Mouse (Mus musculus): ENCODE measurements around the gene Tceal7. TPM values are rescaled to one million over a fixed set of nuclear protein-coding genes. Genes with fewer than 3 reads are reported as not detected.
A peak's percentile ranks its signal among the peaks of the same experiment; 100 is the strongest.
"Not testable (repeated sequence)": the region's sequence is repeated elsewhere in the genome, so short reads cannot be mapped to it uniquely, and the experiment has no call there.

Tceal7 gene
- 0.31 and 0.49 TPM in 2 replicates for polyA plus RNA-seq (2014; fragmentation: Nextera tagmentation; extraction: Ambion mirVana)

DNA sequence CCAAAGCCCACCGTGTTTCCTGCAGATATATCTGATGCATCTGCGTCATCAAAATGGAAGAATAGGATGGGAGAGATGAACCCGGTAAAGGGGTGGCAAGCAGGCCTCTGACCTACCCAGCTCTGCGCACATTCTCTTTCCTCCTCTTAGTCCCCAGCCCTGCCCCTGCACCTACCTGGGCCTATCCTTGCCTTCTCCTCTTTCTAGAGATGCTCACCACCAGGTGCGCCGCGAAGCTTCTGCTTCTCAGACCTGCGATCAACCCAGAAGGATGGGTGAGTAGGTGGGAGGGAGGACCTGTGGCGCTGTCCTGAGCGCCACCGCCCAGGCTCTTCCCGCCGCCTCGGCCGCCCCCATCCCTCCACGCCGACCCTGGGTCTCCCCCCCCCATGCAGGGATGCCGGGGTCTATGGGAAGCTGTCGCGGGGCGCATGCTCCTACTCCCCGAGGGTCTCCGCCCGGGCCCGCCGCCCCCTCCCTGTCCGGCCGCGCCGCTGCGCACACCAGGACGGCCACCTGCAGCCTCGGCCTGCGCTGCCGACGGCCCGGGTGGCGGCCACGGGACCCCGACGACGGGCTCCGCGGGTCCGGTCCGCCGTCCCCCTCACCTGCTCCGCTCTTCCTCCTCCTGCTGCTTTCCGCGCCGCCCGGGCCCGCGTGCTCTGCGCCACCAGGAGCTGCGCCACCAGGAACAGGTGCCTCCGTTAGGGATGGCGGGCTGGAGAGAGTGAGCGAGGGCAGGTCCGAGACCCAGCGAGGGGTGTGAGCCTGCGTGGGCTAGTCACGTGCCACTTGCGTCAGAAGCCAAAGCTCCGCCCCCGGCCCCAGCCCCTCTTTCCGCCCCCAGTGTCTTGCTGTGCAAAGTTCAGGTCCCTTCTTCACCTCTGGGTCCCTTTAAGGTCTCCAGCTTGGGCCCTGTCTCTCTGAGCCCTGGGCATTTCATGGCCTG, at the start of gene Tceal7, which contains the start of gene Bex1:
Tceal7 (plus strand) TSS at position 51 of the 949 bp plus-strand sequence.
Bex1 (minus strand) TSS at position 785 of the 949 bp plus-strand sequence.
- peak within 1 kb of the TSS; percentile 37 for H3K4me2 ChIP-seq (ENCODE audit: low read length)
- peak; percentile 92 for ATAC-seq (replicated peaks; ENCODE audit: low FRiP score, low TSS enrichment, low read depth)
- peak within 1 kb of the TSS; percentile 27 for H3K4me3 ChIP-seq (ENCODE audit: low read depth, low read length)
- H3K27ac ChIP-seq (ENCODE audit: low read depth); DNase-seq (ENCODE audit: low spot score); H3K36me3 ChIP-seq (ENCODE audit: control insufficient read depth, insufficient read depth, low read length); H3K9ac ChIP-seq (ENCODE audit: low read length); H3K27me3 ChIP-seq (replicated peaks; ENCODE audit: control insufficient read depth, insufficient read depth, low read length); H3K4me1 ChIP-seq (replicated peaks; ENCODE audit: control insufficient read depth, insufficient read depth, low read length); H3K9me3 ChIP-seq (ENCODE audit: control insufficient read depth, low read length): not testable (repeated sequence)
- WGBS: 25% methylated on average over 15 of the region's 67 CpGs

GRCm38 (mm10) chrX:136170625-136171024, 44.0 kb upstream of the Tceal7 start:
- H3K27me3 ChIP-seq (replicated peaks; ENCODE audit: control insufficient read depth, insufficient read depth, low read length): no peaks in the 10 kb centered on the region
- DNase-seq (ENCODE audit: low spot score): no peak
- H3K9ac ChIP-seq (ENCODE audit: low read length): peak overlapping the region; percentile 25; the same call in 1 of the 2 replicates
- H3K4me2 ChIP-seq (ENCODE audit: low read length): peak overlapping the region; percentile 55
- ATAC-seq (replicated peaks; ENCODE audit: low FRiP score, low TSS enrichment, low read depth): no peak
- WGBS: 29% methylated on average over 10 of the region's 10 CpGs
- no peak overlapping the region for H3K27ac ChIP-seq (ENCODE audit: low read depth)
- peak overlapping the region; percentile 63 for H3K4me3 ChIP-seq (ENCODE audit: low read depth, low read length)
- no peaks in the 10 kb centered on the region for H3K4me1 ChIP-seq (replicated peaks; ENCODE audit: control insufficient read depth, insufficient read depth, low read length)
- H3K36me3 ChIP-seq (ENCODE audit: control insufficient read depth, insufficient read depth, low read length): no peaks in the 10 kb centered on the region
- H3K9me3 ChIP-seq (ENCODE audit: control insufficient read depth, low read length): no peaks in the 10 kb centered on the region

DNA sequence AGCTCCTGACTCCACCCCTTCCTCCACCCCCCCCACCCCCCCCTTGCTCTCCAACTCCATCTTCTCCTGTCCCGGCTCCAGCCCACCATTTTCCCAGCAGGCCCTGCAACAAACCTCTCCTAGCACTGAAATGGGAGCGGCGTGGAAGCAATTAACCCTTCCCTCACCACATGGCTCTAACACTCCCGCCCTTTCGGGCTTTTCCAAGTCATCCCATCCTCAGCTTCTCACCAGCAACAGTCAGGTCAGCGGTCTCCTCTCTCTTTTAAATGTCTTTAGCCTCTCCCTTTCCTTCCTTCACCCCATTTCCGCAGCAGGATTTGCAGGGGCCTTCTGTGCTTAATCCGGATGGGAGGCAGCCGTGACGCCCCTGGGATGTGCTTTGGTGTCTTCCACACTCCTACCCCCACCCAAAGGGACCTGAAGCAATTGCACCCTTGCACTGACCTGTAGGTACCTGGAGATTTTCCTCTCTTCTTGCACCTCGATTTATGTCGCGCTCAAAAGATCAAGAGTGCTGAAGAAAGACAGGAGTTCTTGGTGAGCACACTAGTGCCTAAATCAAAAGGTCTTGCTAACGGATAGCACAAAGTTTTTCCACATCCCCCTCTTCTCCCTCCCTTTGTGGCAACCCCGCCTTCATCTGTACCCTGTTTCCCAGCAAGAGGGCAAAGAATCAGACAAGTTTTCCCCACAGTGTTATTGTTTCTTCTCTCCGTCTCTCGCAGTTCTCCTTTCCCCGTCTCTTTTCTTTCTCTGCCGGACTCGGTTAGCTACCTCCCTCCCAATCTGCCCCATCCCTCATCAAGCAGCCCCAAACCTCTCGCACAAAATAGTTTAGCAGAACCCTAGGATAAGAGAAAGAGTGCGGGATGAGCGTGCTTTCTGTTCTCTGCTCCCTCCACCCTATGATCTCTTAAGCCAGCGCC, 43.1 kb upstream of the Tceal7 start:
- peak; percentile 77 for DNase-seq (ENCODE audit: low spot score)
- H3K9me3 ChIP-seq (ENCODE audit: control insufficient read depth, low read length): no peaks in the 10 kb centered on the region
- H3K9ac ChIP-seq (ENCODE audit: low read length): peak overlapping the region; percentile 73
- H3K27me3 ChIP-seq (replicated peaks; ENCODE audit: control insufficient read depth, insufficient read depth, low read length): no peaks in the 10 kb centered on the region
- peak overlapping the region; percentile 91 for H3K27ac ChIP-seq (ENCODE audit: low read depth)
- H3K36me3 ChIP-seq (ENCODE audit: control insufficient read depth, insufficient read depth, low read length): no peaks in the 10 kb centered on the region
- ATAC-seq (replicated peaks; ENCODE audit: low FRiP score, low TSS enrichment, low read depth): peak; percentile 70
- H3K4me2 ChIP-seq (ENCODE audit: low read length): peak overlapping the region; percentile 55
- WGBS: 15% methylated on average over 24 of the region's 24 CpGs
- H3K4me3 ChIP-seq (ENCODE audit: low read depth, low read length): peak overlapping the region; percentile 63
- H3K4me1 ChIP-seq (replicated peaks; ENCODE audit: control insufficient read depth, insufficient read depth, low read length): no peaks in the 10 kb centered on the region

DNA sequence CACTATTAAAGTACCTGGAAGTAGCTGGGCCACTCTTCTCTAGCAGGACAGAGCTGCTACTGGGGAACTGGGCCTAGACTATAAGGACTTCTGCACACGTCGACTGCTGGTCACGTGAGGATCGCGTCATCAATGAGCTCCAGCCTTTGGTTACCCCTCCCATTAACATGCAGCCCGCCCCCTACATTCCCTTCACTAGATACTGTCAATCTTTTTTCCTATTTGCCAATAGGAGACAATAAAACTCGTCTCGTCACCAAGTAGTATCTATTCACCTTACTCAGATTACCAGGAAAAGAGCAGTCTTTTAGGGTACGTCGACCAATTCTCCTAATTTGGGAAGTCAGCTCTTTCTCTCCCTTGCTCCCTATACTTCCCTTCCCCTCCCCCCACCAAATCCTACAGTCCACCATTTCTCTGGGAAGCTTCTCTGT, 42.4 kb upstream of the Tceal7 start, which contains the start of gene Tceal8:
Tceal8 (minus strand) TSS at position 225 of the 434 bp plus-strand sequence.
- Histone ChIP-seq H3K4me3 (ENCODE audit: low read depth, low read length) (peak within 1 kb of the TSS; percentile 63), H3K36me3 (ENCODE audit: control insufficient read depth, insufficient read depth, low read length) (no peaks in the 10 kb centered on the region), H3K9ac (ENCODE audit: low read length) (peak within 1 kb of the TSS; percentile 73), H3K9me3 (ENCODE audit: control insufficient read depth, low read length) (no peaks in the 10 kb centered on the region), H3K27me3 (replicated peaks; ENCODE audit: control insufficient read depth, insufficient read depth, low read length) (no peaks in the 10 kb centered on the region), H3K27ac (ENCODE audit: low read depth) (peak within 1 kb of the TSS; percentile 91), H3K4me2 (ENCODE audit: low read length) (peak within 1 kb of the TSS; percentile 55), H3K4me1 (replicated peaks; ENCODE audit: control insufficient read depth, insufficient read depth, low read length) (no peaks in the 10 kb centered on the region)
- DNase-seq (ENCODE audit: low spot score) (peak; percentile 60), ATAC-seq (replicated peaks; ENCODE audit: low FRiP score, low TSS enrichment, low read depth) (peak; percentile 96)
- WGBS: 12% methylated on average over 10 of the region's 10 CpGs

GRCm38 (mm10) chrX:136172786-136173185, 41.8 kb upstream of the Tceal7 start:
- peak overlapping the region; percentile 91 for H3K27ac ChIP-seq (ENCODE audit: low read depth)
- WGBS: 28% methylated on average over 10 of the region's 10 CpGs
- H3K4me1 ChIP-seq (replicated peaks; ENCODE audit: control insufficient read depth, insufficient read depth, low read length): no peaks in the 10 kb centered on the region

GRCm38 (mm10) chrX:136180897-136181553, 33.6 kb upstream of the Tceal7 start:
- H3K4me2 ChIP-seq (ENCODE audit: low read length): no peak overlapping the region
- H3K27ac ChIP-seq (ENCODE audit: low read depth): no peak overlapping the region
- no peak overlapping the region for H3K9ac ChIP-seq (ENCODE audit: low read length)
- H3K9me3 ChIP-seq (ENCODE audit: control insufficient read depth, low read length): no peaks in the 10 kb centered on the region
- 27% methylated on average over 11 of the region's 11 CpGs for WGBS
- H3K27me3 ChIP-seq (replicated peaks; ENCODE audit: control insufficient read depth, insufficient read depth, low read length): no peaks in the 10 kb centered on the region
- ATAC-seq (replicated peaks; ENCODE audit: low FRiP score, low TSS enrichment, low read depth) (no peak), DNase-seq (ENCODE audit: low spot score) (no peak)
- H3K4me1 ChIP-seq (replicated peaks; ENCODE audit: control insufficient read depth, insufficient read depth, low read length): no peaks in the 10 kb centered on the region
- no peak overlapping the region for H3K4me3 ChIP-seq (ENCODE audit: low read depth, low read length)
- no peaks in the 10 kb centered on the region for H3K36me3 ChIP-seq (ENCODE audit: control insufficient read depth, insufficient read depth, low read length)

More at GRCm38 (mm10) chrX:136172786-136173185, 41.8 kb upstream of the Tceal7 start:
- Histone ChIP-seq H3K4me3 (ENCODE audit: low read depth, low read length) (peak overlapping the region; percentile 63), H3K4me2 (ENCODE audit: low read length) (peak overlapping the region; percentile 41), H3K9ac (ENCODE audit: low read length) (peak overlapping the region; percentile 46), H3K27me3 (replicated peaks; ENCODE audit: control insufficient read depth, insufficient read depth, low read length) (no peaks in the 10 kb centered on the region), H3K9me3 (ENCODE audit: control insufficient read depth, low read length) (no peaks in the 10 kb centered on the region), H3K36me3 (ENCODE audit: control insufficient read depth, insufficient read depth, low read length) (no peaks in the 10 kb centered on the region)
- no peak for ATAC-seq (replicated peaks; ENCODE audit: low FRiP score, low TSS enrichment, low read depth)
- no peak for DNase-seq (ENCODE audit: low spot score)

DNA sequence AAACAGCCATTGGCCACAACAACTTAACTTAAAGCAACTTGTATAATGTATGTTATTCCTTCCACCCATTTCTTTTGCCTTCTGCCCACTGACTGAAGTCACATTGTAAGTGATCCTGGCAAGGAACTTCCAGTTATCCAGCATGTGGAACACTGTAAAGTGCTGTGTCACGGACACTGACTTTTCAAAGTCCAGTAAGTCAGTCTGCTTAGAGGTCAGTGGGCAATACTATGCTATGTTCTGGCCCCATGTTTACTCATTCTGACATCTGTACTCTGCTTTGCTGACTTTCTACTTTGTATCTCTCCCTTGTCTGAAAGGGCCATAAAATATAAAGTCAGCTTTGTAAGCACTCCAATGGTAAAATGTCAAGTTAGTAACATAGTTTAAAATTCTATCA, 31.5 kb upstream of the Tceal7 start:
- Histone ChIP-seq H3K4me1 (replicated peaks; ENCODE audit: control insufficient read depth, insufficient read depth, low read length) (no peaks in the 10 kb centered on the region), H3K36me3 (ENCODE audit: control insufficient read depth, insufficient read depth, low read length) (no peaks in the 10 kb centered on the region), H3K27me3 (replicated peaks; ENCODE audit: control insufficient read depth, insufficient read depth, low read length) (no peaks in the 10 kb centered on the region), H3K9ac (ENCODE audit: low read length) (no peak overlapping the region), H3K4me2 (ENCODE audit: low read length) (no peak overlapping the region), H3K27ac (ENCODE audit: low read depth) (no peak overlapping the region), H3K4me3 (ENCODE audit: low read depth, low read length) (no peak overlapping the region), H3K9me3 (ENCODE audit: control insufficient read depth, low read length) (no peaks in the 10 kb centered on the region)
- ATAC-seq (replicated peaks; ENCODE audit: low FRiP score, low TSS enrichment, low read depth) (no peak), DNase-seq (ENCODE audit: low spot score) (no peak)
- WGBS: 73% methylated on average over 1 of the region's 1 CpGs

All from intestine, embryonic 14.5 days (tissue).